Mouse (Mus musculus): ENCODE measurements around the gene Helt. TPM values are rescaled to one million over a fixed set of nuclear protein-coding genes. Genes with fewer than 3 reads are reported as not detected.

Helt gene
- total RNA-seq (2017), result not detected in 2 replicates

GRCm38 (mm10) chr8:46294181-46294892, at the start of gene Helt:
Gene Helt, minus strand, starts transcription at chr8:46294671.
- no peak for ATAC-seq (replicated peaks; ENCODE audit: low read depth, poor library complexity, severe bottlenecking)

GRCm38 (mm10) chr8:46342272-46342671, 47.8 kb upstream of the Helt start:
- no peak for ATAC-seq (replicated peaks; ENCODE audit: low read depth, poor library complexity, severe bottlenecking)

DNA sequence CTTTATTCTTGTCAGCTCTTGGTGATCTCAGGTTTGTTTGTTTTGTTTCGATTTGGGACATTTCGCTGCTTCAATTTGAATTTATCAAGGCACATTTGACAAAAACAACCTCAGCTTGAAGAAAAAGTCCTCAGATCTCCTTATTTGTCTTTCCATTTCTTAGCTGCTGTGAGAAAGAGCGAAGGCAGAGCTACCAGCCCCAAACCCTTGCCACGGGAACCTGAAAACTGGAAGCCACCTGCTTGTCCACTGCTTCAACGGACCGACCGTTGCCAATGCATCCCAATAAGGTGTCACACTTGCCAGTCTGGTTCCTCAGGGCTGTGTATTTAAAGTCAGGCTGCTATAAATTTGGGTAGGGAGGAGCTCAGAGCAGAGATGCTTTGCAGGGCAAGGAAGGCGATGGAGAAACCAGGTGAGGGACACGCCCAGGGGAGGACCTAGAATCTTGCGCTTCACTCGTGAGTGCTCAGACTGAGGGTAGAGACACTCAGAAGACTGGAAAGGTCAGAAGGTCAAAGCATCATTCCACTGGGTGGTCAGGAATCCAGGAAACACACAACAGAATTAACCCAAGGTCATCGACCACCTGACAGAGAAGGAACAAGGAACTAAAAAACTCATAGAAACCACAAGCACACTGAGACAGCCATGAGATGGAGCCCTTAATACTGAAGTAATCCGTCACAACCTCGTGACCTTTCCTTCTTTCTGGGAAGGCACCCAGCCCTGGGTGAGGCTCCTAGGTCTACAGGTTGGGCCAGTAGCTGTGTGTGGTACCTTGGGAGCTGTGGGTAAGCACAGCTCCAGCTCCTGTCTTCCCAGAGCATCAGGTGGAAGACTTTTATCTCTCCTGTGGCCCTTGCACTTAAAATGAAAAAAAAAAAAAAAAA, 46.2 kb upstream of the Helt start:
- peak; percentile 39; the same call in 1 of the 2 replicates for ATAC-seq (replicated peaks; ENCODE audit: low read depth, poor library complexity, severe bottlenecking)

DNA sequence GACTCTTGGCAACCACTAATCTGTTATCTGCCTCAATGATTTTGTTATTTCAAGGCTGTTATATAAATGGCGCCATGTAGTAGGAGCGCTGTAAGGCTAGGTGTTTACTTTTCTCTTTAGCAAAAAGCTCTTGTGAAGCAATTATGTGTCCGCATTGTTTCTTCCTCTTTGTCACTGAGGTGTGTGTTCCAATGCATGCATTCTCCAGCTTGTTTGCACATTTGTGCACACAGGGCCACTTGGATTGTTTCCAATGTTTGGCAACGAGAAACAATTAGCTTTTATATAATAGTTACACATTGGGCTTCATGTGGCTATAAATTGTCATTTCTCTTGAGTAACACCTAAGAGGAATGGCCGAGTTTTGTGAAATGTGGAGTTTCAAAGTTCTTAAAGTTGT, 44.8 kb upstream of the Helt start:
- ATAC-seq (replicated peaks; ENCODE audit: low read depth, poor library complexity, severe bottlenecking), result no peak

- peak; percentile 69 for ATAC-seq (replicated peaks; ENCODE audit: low read depth, poor library complexity, severe bottlenecking)
These were observed 41.9 kb upstream of the Helt start for GRCm38 (mm10) chr8:46336351-46336750.

- ATAC-seq (replicated peaks; ENCODE audit: low read depth, poor library complexity, severe bottlenecking), result no peak
These were observed 38.1 kb upstream of the Helt start for GRCm38 (mm10) chr8:46332389-46333061.

DNA sequence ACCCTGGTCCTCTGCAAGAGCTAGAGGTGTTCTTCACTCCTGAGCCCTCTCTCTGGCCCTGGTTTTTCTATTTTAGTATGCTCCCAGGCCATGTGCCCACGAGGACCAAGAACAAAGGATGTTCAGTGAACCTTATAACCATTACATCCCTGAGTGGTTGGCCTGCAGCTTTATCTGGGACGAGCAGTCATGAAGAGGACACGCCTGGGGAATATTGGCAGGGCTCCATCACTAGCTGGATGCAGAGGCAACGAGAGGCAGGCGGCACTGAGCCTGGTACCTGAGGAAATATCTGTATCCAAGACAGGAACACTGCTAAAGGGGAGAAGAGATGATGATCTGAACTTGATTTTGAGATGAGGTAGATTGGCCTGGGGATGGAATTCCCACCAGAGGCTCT, 37.3 kb upstream of the Helt start:
- ATAC-seq (replicated peaks; ENCODE audit: low read depth, poor library complexity, severe bottlenecking), result no peak

GRCm38 (mm10) chr8:46329396-46329795, 34.9 kb upstream of the Helt start:
- ATAC-seq (replicated peaks; ENCODE audit: low read depth, poor library complexity, severe bottlenecking), result no peak

GRCm38 (mm10) chr8:46327284-46327683, 32.8 kb upstream of the Helt start:
- ATAC-seq (replicated peaks; ENCODE audit: low read depth, poor library complexity, severe bottlenecking), result no peak

DNA sequence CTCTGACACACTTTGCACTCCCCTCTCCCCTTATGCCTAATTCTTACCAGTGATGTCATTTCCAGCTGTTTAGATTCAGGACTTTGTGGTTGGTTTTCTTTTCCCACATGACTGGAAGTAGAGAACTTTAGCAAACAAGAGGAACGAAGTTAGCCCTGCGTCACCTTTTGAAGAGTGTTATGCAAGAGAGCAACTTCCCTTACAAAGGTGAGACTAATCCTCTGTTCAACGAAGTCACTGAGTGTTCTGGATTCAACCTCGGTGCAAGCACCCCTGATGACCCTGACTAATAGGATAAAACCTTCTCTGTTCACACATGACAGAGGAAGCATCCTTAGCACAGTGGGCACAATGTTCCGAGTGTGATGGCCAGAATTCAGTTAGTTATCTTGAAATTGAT, 32.2 kb upstream of the Helt start:
- no peak for ATAC-seq (replicated peaks; ENCODE audit: low read depth, poor library complexity, severe bottlenecking)

DNA sequence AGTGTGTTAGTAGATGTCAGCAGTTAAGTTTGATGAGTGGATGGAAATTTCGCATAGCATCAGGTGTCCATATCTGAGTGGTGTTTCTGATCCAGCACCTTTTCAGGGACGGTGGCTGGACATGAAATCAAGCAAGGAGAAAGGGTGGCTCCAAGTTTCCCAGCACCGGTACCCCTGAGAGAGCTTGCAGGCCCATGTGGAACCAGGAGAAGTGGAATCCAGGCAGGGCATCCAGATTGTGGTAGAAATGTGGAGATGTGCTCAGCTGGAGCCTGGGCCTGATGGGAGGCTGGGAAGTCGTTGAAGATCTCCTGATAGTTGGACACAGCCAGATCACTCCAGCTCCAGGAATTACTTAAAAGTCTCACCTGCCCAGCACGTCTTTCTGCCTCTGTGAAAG, 30.2 kb upstream of the Helt start:
- ATAC-seq (replicated peaks; ENCODE audit: low read depth, poor library complexity, severe bottlenecking), result no peak

- ATAC-seq (replicated peaks; ENCODE audit: low read depth, poor library complexity, severe bottlenecking), result no peak
These were observed 29.3 kb upstream of the Helt start for GRCm38 (mm10) chr8:46323672-46324191.

DNA sequence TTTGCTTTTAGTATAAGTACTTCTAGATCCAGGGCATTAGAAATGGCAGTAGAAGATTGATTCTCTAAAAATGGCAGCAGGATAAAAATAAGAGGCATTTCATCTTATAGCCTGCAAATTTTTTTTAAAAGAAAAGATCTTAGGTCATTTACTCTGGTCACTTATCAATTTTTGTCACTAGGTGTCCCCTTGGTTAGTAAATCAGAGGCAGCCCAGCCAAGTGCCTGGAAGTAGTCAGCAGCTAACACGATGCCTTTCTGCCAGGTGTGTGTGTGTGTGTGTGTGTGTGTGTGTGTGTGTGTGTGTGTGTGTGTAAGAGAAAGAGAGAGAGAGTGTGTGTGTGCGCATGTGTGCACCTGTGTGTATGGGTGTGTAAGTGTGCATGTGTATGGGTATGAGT, 28.4 kb upstream of the Helt start:
- no peak for ATAC-seq (replicated peaks; ENCODE audit: low read depth, poor library complexity, severe bottlenecking)

DNA sequence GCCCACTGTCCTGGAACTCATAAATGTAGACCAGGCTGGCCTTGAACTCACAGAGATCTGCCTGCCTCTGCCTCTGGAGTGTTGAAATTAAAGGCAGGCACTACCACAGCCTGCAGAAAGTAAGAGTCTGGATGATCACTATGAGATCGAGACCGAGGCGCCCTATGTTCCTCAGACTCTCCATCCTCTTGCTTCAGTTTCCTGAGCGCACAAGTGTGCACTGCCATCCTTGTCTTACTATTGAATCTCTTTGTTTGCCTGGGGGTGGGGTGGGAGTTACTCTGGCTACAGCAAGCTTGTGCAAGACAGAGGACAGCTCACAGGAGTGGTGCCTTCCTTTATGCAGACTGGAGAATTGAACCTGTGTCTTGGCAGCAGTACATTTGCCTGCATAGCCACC, 27.9 kb upstream of the Helt start:
- ATAC-seq (replicated peaks; ENCODE audit: low read depth, poor library complexity, severe bottlenecking), result no peak

DNA sequence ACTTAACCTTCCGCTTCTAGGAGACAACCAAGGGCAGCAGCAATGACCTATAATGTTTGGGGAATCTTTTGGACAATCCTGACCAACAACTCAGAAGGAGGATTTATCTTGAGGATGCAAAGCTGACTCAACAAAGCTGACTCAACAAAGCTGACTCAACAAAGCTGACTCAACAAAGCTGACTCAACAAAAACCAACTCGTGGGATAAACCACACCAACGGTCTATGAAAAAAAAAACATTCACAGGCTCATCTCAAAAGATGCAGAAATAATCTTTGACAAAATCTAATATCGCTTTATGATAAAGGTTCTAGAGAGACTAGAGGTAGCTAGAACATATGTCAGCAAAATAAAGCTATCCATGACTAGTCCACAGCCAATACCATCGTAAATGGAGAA, 24.3 kb upstream of the Helt start:
- ATAC-seq (replicated peaks; ENCODE audit: low read depth, poor library complexity, severe bottlenecking), result no peak

DNA sequence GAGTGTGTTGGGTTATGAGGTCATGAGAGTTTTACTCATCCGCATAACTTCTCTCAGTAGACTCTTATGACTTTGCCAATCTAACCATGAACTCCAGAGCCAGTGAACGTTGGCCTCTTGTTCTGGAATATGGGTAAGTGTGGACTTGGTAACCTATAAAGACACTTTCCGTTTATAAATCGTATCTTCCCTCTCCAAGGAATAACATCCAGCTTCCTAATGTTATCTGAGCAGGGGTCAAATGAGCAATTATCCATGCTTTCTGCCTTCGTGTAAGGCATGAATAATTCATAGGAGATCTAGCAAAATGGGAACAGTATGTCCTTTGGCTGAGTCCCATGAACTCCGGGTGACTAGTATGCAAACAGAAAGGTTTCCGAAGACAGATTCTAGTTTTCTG, 22.7 kb upstream of the Helt start:
- no peak for ATAC-seq (replicated peaks; ENCODE audit: low read depth, poor library complexity, severe bottlenecking)

DNA sequence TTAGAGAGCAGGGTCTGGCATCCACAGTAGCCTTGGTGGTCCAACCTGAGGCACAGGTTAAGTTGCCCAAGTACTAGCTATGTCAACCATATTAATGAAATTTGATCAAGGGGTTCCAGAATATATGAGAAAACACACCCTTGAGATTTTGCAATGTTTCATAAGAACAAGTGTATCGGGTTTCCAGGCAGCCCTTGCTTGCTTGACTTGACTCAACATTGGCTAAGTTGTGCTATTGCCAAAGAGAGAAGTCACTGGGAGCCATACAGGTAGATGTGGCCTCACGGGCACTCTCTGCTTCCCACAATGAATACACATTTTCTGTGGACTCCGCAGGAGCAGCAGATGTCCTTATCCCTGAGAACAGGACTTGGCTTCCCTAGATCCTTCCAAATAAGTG, 19.3 kb upstream of the Helt start:
- ATAC-seq (replicated peaks; ENCODE audit: low read depth, poor library complexity, severe bottlenecking), result no peak

DNA sequence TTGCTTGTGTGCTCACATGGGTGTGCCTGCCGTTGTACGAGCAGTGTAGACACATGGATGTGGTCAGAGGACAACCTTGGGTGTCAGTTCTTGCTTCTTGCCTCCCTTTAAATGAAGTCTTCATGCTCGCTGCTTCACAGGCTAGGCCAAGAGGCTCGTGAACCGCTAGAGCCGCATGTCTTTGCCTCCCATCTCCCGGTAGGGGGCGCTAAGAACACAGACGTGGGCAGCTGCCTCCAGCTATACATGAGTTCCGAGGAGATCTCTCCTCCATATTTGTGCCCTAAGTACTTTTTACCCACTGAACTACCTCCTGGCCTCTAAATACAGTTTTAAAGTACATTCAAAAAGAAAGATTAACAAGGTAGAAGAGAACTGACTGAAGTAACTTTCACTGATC, 16.7 kb upstream of the Helt start:
- ATAC-seq (replicated peaks; ENCODE audit: low read depth, poor library complexity, severe bottlenecking), result peak; percentile 98

DNA sequence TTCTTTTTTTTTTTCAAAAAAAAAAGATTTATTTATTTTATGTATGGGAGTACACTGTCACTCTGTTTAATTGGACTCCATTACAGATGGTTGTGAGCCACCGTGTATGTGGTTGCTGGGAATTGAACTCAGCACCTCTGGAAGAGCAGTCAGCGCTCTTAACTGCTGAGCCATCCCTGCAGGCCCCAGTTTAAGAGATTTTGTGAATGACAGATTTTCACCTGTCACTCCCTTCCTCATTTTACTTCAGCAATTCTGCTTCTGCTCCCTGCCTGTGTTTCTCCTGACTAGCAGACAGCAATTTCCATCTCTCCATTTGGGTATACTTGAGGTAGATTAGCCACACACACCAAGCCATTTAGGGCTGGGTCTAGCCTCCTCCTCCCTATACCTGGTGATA, 13.7 kb upstream of the Helt start:
- no peak for ATAC-seq (replicated peaks; ENCODE audit: low read depth, poor library complexity, severe bottlenecking)

DNA sequence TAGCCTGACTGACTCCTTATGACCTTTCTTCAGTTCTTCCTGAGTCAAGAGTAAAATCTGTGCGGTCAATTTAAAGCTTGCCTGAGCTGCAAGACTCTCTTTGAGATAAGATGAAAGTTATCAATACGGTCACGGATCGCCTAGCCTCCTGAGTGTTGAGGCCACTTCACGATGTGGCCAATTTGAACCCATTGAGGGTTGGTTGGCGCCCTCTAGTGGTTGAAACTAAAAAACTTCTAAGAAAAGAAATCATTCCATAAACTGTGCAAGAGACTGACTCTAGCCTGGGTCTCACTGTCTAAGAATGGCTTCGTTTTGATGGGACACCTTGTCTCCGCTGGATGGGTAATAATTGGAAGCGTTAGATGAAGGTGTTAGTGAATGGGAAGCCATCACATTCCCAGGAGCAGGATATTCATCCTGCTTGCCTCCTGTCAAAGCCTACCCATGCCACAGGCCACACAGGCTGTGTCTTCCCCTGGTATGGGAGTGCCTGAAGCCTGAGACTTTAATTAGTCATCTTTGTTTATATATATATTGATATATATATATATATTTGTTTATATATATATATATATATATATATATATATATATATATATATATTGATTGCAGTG, 11.4 kb upstream of the Helt start:
- peak; percentile 78 for ATAC-seq (replicated peaks; ENCODE audit: low read depth, poor library complexity, severe bottlenecking)

Measured in common myeloid progenitor, adult 5-6 weeks (primary cell).